Mouse (Mus musculus): ENCODE results near the gene Prpf18. TPM values are rescaled to one million over a fixed set of nuclear protein-coding genes. Genes with fewer than 3 reads are reported as not detected.
"Not testable (repeated sequence)": the region's sequence is repeated elsewhere in the genome, so short reads cannot be mapped to it uniquely, and the experiment has no call there.

Gene Prpf18
- polyA plus RNA-seq, 1 experiment from 2014 or later, result 48.6 TPM

DNA sequence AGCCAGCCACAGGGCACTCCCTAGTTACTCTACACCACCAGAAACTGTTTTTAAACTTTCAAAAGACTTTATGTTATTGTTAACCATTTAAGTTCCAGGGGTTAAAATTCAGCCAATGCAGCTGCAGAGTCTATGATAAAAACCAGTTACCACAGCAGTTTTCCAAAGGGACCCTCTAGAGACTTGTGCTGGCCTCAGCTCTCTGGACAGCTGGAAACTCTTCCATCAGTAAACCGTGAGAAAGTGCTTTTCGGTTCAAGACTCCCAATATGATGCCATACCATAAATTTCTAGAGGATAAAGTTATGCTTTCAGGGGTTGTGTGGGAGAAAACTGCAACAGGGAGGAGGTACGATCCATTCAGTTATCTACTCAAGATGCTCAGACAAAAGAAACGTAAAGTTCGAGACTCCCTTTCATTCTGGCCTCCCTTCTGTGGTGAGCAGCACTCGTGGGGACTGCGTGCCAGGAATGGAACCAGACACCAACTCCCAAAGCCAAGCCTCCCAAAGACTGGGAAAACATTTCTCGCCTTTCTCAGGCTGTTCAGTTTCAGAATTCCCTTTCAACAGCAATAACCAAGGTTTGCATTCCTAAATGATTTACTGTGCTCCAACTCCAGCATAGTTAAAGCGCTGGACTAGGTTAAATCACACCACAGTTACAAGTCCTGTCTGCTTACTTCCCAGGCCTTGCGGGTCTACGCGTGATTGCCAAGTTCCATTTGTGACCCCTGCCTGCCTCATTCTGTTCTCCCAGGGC, 31.1 kb downstream of the Prpf18 start:
- no peak for DNase-seq (ENCODE audit: low spot score)

DNA sequence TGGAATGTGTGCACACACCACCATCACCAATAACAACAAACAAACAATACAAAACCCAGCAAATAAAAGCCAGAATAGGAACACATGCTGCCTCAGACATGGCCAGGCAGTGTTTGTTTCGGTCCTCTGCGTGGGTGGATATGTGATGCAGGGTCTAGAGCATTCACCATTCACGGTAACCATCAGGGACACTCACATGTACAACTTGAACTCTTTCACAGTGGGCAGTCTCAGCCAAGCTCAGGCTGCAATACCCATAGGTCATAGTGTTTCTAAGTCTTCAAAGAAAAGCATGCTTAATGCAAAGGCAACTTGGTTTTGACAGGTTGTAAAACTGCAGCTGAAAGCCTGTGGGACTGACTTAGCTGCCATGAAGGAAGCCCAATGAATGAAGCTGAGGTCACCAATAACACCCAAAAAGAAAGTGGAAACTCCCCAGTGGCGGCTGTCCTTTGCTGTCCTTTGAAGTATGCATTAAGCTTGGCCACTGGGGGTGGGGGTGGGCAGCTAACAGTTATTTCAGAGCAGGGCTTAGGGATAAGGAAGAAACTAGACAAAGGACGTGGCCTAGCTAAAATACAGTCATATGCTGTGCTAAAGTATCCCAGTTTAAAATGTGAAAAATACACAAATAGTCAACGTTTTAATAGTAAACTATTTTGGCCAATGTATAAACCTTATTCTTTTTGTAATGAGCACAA, 31.9 kb downstream of the Prpf18 start:
- WGBS, result 70% methylated on average over 6 of the region's 6 CpGs
- Histone ChIP-seq H3K27ac (ENCODE audit: low read depth, low read length) (no peak overlapping the region), H3K27me3 (ENCODE audit: control insufficient read depth, insufficient read depth, low read length) (no peaks in the 10 kb centered on the region), H3K4me3 (ENCODE audit: low read depth, low read length) (no peak overlapping the region), H3K9ac (ENCODE audit: low read length) (no peak overlapping the region), H3K4me2 (ENCODE audit: low read depth) (no peak overlapping the region), H3K9me3 (ENCODE audit: control insufficient read depth, low read length) (no peaks in the 10 kb centered on the region), H3K36me3 (ENCODE audit: control insufficient read depth, insufficient read depth, low read length) (peaks cover 3% of the 10 kb centered on the region), H3K4me1 (ENCODE audit: control insufficient read depth, insufficient read depth, low read length) (no peaks in the 10 kb centered on the region)
- DNase-seq (ENCODE audit: low spot score) (no peak), ATAC-seq (ENCODE audit: insufficient read depth, low FRiP score, low TSS enrichment) (no peak)

More for the DNA sequence above, 31.1 kb downstream of the Prpf18 start:
- Histone ChIP-seq H3K9ac (ENCODE audit: low read length) (no peak overlapping the region), H3K9me3 (ENCODE audit: control insufficient read depth, low read length) (no peaks in the 10 kb centered on the region), H3K27me3 (ENCODE audit: control insufficient read depth, insufficient read depth, low read length) (no peaks in the 10 kb centered on the region), H3K4me3 (ENCODE audit: low read depth, low read length) (no peak overlapping the region), H3K27ac (ENCODE audit: low read depth, low read length) (no peak overlapping the region), H3K4me2 (ENCODE audit: low read depth) (no peak overlapping the region), H3K4me1 (ENCODE audit: control insufficient read depth, insufficient read depth, low read length) (no peaks in the 10 kb centered on the region), H3K36me3 (ENCODE audit: control insufficient read depth, insufficient read depth, low read length) (peaks cover 3% of the 10 kb centered on the region)
- WGBS, result 75% methylated on average over 12 of the region's 12 CpGs
- no peak for ATAC-seq (ENCODE audit: insufficient read depth, low FRiP score, low TSS enrichment)

DNA sequence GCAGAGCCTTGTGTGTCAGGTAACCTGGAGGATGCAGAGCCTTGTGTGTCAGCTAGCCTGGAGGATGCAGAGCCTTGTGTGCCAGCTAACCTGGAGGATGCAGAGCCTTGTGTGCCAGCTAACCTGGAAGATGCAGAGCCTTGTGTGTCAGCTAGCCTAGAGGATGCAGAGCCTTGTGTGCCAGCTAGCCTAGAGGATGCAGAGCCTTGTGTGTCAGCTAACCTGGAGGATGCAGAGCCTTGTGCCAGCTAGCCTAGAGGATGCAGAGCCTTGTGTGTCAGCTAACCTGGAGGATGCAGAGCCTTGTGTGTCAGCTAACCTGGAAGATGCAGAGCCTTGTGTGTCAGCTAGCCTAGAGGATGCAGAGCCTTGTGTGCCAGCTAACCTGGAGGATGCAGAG, 32.8 kb downstream of the Prpf18 start:
- not testable (repeated sequence) for H3K27me3 ChIP-seq (ENCODE audit: control insufficient read depth, insufficient read depth, low read length); H3K4me3 ChIP-seq (ENCODE audit: low read depth, low read length); H3K27ac ChIP-seq (ENCODE audit: low read depth, low read length); ATAC-seq (ENCODE audit: insufficient read depth, low FRiP score, low TSS enrichment); H3K9ac ChIP-seq (ENCODE audit: low read length); H3K4me2 ChIP-seq (ENCODE audit: low read depth); H3K36me3 ChIP-seq (ENCODE audit: control insufficient read depth, insufficient read depth, low read length); DNase-seq (ENCODE audit: low spot score); H3K9me3 ChIP-seq (ENCODE audit: control insufficient read depth, low read length); H3K4me1 ChIP-seq (ENCODE audit: control insufficient read depth, insufficient read depth, low read length)

DNA sequence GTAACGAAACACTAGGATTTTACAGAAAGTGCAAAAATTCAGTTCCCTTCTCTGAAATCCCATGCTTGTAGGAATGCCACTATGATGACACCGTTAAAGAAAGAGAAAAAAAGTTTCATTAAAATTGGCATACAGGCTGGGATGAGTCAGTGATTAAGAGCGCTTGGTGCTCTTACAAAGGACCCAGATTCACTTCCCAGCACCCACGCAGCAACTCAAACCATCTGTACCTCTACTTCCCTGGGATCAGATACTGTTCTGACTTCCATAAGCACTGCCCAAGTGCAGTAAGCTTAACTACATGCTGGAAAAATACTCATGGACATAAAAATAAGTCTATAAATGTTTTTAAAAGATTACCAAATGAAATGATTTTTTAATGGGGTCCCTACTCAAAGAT, 34.9 kb downstream of the Prpf18 start:
- 91% methylated on average over 4 of the region's 4 CpGs for WGBS
- no peak overlapping the region for H3K27ac ChIP-seq (ENCODE audit: low read depth, low read length)
- no peak for DNase-seq (ENCODE audit: low spot score)

DNA sequence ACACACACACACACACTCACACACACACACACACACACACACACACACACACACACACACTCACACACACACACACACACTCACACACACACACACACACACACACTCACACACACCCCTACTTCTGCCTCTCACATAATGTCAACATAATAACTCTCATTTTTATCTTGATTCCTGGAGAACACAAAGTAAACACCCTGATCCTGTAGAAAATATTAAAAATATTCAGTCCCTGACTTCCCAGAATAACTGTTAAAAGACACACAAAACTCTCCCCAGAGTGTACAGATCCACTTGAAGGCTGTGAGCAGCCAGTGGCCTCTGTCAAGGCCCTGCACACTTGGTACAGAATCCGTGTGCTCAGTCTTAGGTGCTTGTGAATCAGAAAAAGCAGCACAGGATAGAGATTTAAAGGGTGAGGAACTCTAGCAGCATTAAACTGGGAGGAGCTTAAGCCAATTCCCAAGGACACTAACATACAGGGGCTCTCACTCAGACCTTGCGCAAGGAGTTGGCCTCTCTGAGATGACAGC, 36.8 kb downstream of the Prpf18 start:
- Histone ChIP-seq H3K27me3 (ENCODE audit: control insufficient read depth, insufficient read depth, low read length) (no peaks in the 10 kb centered on the region), H3K4me2 (ENCODE audit: low read depth) (no peak overlapping the region), H3K36me3 (ENCODE audit: control insufficient read depth, insufficient read depth, low read length) (peaks cover 13% of the 10 kb centered on the region), H3K27ac (ENCODE audit: low read depth, low read length) (no peak overlapping the region), H3K4me1 (ENCODE audit: control insufficient read depth, insufficient read depth, low read length) (no peaks in the 10 kb centered on the region), H3K9me3 (ENCODE audit: control insufficient read depth, low read length) (no peaks in the 10 kb centered on the region), H3K9ac (ENCODE audit: low read length) (no peak overlapping the region), H3K4me3 (ENCODE audit: low read depth, low read length) (no peak overlapping the region)
- 94% methylated on average over 2 of the region's 2 CpGs for WGBS
- no peak for ATAC-seq (ENCODE audit: insufficient read depth, low FRiP score, low TSS enrichment)
- no peak for DNase-seq (ENCODE audit: low spot score)

More for the DNA sequence above, 34.9 kb downstream of the Prpf18 start:
- Histone ChIP-seq H3K9ac (ENCODE audit: low read length) (no peak overlapping the region), H3K4me3 (ENCODE audit: low read depth, low read length) (no peak overlapping the region), H3K4me2 (ENCODE audit: low read depth) (no peak overlapping the region), H3K4me1 (ENCODE audit: control insufficient read depth, insufficient read depth, low read length) (no peaks in the 10 kb centered on the region), H3K36me3 (ENCODE audit: control insufficient read depth, insufficient read depth, low read length) (peaks cover 4% of the 10 kb centered on the region), H3K27me3 (ENCODE audit: control insufficient read depth, insufficient read depth, low read length) (no peaks in the 10 kb centered on the region), H3K9me3 (ENCODE audit: control insufficient read depth, low read length) (no peaks in the 10 kb centered on the region)
- no peak for ATAC-seq (ENCODE audit: insufficient read depth, low FRiP score, low TSS enrichment)

DNA sequence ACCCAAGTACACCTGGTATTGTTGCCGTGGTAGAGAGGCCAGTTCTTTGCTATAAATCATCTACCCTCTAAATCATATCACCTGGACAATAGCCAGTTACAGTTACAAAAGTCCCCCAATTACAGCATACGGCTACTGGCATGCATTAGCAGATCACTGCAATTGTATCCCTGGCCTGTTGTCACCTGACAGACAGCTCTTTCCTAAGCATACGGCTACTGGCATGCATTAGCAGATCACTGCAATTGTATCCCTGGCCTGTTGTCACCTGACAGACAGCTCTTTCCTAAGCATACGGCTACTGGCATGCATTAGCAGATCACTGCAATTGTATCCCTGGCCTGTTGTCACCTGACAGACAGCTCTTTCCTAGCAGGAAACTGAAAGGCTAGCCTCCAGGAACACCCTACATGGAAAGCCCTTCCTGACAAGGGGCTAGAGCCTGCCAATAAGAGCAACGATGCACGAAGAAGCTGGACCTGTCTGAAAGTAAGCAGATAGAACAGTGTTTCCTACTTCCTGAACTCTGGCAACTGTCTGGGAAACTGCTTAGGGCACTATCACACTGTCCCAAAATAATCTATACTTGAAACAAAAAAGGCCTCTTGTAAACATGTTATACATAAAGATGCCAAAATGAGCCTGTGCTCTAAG, 37.5 kb downstream of the Prpf18 start:
- not testable (repeated sequence) for H3K9ac ChIP-seq (ENCODE audit: low read length); H3K4me1 ChIP-seq (ENCODE audit: control insufficient read depth, insufficient read depth, low read length); H3K9me3 ChIP-seq (ENCODE audit: control insufficient read depth, low read length); ATAC-seq (ENCODE audit: insufficient read depth, low FRiP score, low TSS enrichment); H3K27me3 ChIP-seq (ENCODE audit: control insufficient read depth, insufficient read depth, low read length); H3K4me3 ChIP-seq (ENCODE audit: low read depth, low read length); H3K27ac ChIP-seq (ENCODE audit: low read depth, low read length); DNase-seq (ENCODE audit: low spot score); H3K4me2 ChIP-seq (ENCODE audit: low read depth)
- H3K36me3 ChIP-seq (ENCODE audit: control insufficient read depth, insufficient read depth, low read length), result peaks cover 13% of the 10 kb centered on the region
- WGBS, result 76% methylated on average over 6 of the region's 6 CpGs

DNA sequence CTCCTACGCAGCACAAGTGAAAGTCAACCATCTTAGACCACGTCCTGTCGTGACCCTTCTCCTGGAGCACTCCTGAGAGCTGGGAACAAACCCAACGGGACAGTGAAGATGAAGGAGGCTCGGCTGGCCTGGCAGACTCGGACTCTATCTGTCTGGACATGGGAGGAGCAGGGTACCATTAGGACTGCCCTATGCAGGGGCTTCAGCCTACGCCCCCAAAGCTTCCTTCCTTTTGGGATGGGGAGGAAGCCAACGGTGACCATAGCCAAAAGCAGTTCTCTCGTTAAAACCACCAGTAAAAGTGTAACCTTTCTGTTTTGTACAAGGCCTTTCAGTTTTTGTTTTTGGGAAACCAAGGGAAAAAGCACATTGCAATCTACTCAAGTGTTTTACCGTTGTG, 40.2 kb downstream of the Prpf18 start:
- H3K36me3 ChIP-seq (ENCODE audit: control insufficient read depth, insufficient read depth, low read length), result peaks cover 18% of the 10 kb centered on the region
- no peak for ATAC-seq (ENCODE audit: insufficient read depth, low FRiP score, low TSS enrichment)
- H3K4me1 ChIP-seq (ENCODE audit: control insufficient read depth, insufficient read depth, low read length), result no peaks in the 10 kb centered on the region
- 89% methylated on average over 10 of the region's 10 CpGs for WGBS
- H3K27ac ChIP-seq (ENCODE audit: low read depth, low read length), result no peak overlapping the region
- H3K4me2 ChIP-seq (ENCODE audit: low read depth), result no peak overlapping the region
- no peaks in the 10 kb centered on the region for H3K27me3 ChIP-seq (ENCODE audit: control insufficient read depth, insufficient read depth, low read length)
- DNase-seq (ENCODE audit: low spot score), result no peak
- H3K4me3 ChIP-seq (ENCODE audit: low read depth, low read length), result no peak overlapping the region
- H3K9me3 ChIP-seq (ENCODE audit: control insufficient read depth, low read length), result no peaks in the 10 kb centered on the region
- no peak overlapping the region for H3K9ac ChIP-seq (ENCODE audit: low read length)

DNA sequence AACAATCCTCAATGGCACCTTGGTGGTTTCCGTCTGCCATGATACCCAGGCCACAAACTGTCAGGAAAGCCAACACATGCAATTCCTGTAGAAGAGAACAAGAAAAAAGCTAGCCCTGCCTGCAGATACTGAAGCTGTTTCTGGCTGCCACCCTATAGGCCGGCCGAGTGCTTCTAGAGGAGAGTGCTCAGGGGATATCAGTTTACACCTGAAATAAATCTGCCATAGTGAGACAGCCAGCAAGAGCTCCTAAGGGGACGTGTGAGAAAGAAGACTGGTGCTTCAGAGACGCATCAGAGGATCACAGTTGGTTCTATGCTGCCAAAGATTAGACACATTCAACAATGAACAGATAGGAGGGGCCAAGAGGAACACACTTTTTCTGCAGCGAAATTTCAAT, 40.6 kb downstream of the Prpf18 start:
- H3K36me3 ChIP-seq (ENCODE audit: control insufficient read depth, insufficient read depth, low read length), result peaks cover 21% of the 10 kb centered on the region
- ATAC-seq (ENCODE audit: insufficient read depth, low FRiP score, low TSS enrichment), result no peak
- no peak overlapping the region for H3K27ac ChIP-seq (ENCODE audit: low read depth, low read length)
- no peak overlapping the region for H3K9ac ChIP-seq (ENCODE audit: low read length)
- H3K4me3 ChIP-seq (ENCODE audit: low read depth, low read length), result no peak overlapping the region
- WGBS, result 75% methylated on average over 6 of the region's 6 CpGs
- no peak for DNase-seq (ENCODE audit: low spot score)
- H3K4me1 ChIP-seq (ENCODE audit: control insufficient read depth, insufficient read depth, low read length), result no peaks in the 10 kb centered on the region
- no peaks in the 10 kb centered on the region for H3K9me3 ChIP-seq (ENCODE audit: control insufficient read depth, low read length)
- no peak overlapping the region for H3K4me2 ChIP-seq (ENCODE audit: low read depth)
- no peaks in the 10 kb centered on the region for H3K27me3 ChIP-seq (ENCODE audit: control insufficient read depth, insufficient read depth, low read length)
